Mouse (Mus musculus): Measurements from ENCODE around the gene Gm7861.
"Not testable (repeated sequence)": the region's sequence is repeated elsewhere in the genome, so short reads cannot be mapped to it uniquely, and the experiment has no call there.

The Gm7861 gene

DNA sequence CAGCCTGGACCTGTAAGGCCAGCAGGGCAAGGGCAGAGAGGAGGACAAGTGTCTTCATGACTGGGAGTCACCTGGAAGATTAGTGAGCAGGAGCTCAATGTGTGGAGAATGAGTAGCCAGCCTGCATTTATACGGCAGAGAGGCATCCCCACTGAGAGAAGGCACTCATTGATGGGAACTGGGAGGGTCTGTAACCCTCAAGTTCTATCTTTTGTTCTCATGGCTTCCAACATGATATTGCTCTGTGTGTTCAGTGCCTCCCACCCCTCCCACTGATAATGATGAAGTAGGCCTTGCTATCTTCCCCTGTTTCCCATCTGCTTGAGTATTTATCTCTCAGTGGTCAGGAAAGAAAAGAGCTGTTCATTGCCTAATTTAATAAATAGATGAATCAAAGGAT is at the start of gene Gm7861:
Gene Gm7861 (minus strand): TSS at position 101 of the 400 bp plus-strand sequence.
- not testable (repeated sequence) for DNase-seq

DNA sequence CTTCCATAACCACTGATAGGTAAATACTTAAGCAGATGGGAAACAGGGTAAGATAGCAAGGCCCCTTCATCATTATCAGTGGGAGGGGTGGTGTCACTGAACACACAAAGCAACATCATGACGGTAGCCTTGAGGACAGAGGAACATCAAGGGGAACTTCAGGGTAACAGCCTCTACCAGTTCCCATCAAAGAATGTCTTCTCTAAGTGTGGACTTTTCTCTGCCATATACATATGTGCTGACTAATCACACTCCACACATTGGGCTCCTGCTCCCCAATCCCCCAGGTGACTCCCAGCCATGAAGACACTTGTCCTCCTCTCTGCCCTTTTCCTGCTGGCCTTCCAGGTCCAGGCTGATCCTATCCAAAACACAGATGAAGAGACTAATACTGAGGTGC is 23.6 kb upstream of the Gm7861 start, which contains the start of gene Defa26:
Gene Defa26 (plus strand): TSS at position 301 of the 400 bp plus-strand sequence.
- DNase-seq, result not testable (repeated sequence)

GRCm38 (mm10) chr8:21582706-21583105 is 11.6 kb downstream of the Gm7861 start, which contains the start of gene Defa28:
Defa28 (plus strand) TSS chr8:21583006.
- not testable (repeated sequence) for DNase-seq

GRCm38 (mm10) chr8:21565086-21565485 is 29.2 kb downstream of the Gm7861 start, which contains the start of gene Defa37:
Defa37 (plus strand) TSS chr8:21565386.
- DNase-seq, result not testable (repeated sequence)
